Mouse (Mus musculus): ENCODE measurements at regions not wholly inside any gene's neighbourhood (a gene's known extent, or its start where the extent isn't known, plus 50 kb on each side); places are given as distances from the start of the nearest gene placed in this dataset.

GRCm38 (mm10) chr10:45000873-45001859 lies 65.8 kb upstream of the Prep start:
- no peaks in the 10 kb centered on the region for H3K79me3 ChIP-seq (ENCODE audit: low read depth)
- H3ac ChIP-seq (ENCODE audit: control insufficient read depth, insufficient read length, low read depth) = no peak overlapping the region
- no peaks in the 10 kb centered on the region for H3K79me2 ChIP-seq (ENCODE audit: control insufficient read depth, insufficient read depth)
- TF ChIP-seq MYOG (IDR thresholded peaks at IDR 0.05; ENCODE audit: control insufficient read depth, extremely low read depth, insufficient read length) = no peak
- TF ChIP-seq USF1 (IDR thresholded peaks at IDR 0.05; ENCODE audit: low read depth) = no peak
- TF ChIP-seq CTCF (IDR thresholded peaks at IDR 0.05; ENCODE audit: control insufficient read depth, insufficient read depth, insufficient read length) = no peak
- no peak for TF ChIP-seq FOSL1 (IDR thresholded peaks at IDR 0.05; ENCODE audit: insufficient read depth, low read length, poor library complexity, severe bottlenecking)
- no peak for TF ChIP-seq MAX (IDR thresholded peaks at IDR 0.05)
- no peak for TF ChIP-seq CEBPB (IDR thresholded peaks at IDR 0.05; ENCODE audit: low read depth)
- no peak for TF ChIP-seq MYOD1 (IDR thresholded peaks at IDR 0.05; ENCODE audit: control insufficient read depth, insufficient read length, low read depth)
- H3K36me3 ChIP-seq (ENCODE audit: control insufficient read depth, insufficient read depth) = no peaks in the 10 kb centered on the region
- no peak overlapping the region for H3K4me3 ChIP-seq (ENCODE audit: insufficient read depth, poor library complexity, severe bottlenecking)
- H3K27me3 ChIP-seq (ENCODE audit: control insufficient read depth, insufficient read depth, insufficient read length) = no peaks in the 10 kb centered on the region

GRCm38 (mm10) chr10:45000027-45000840 lies 66.8 kb upstream of the Prep start:
- no peaks in the 10 kb centered on the region for H3K36me3 ChIP-seq (ENCODE audit: control insufficient read depth, insufficient read depth)
- H3K79me2 ChIP-seq (ENCODE audit: control insufficient read depth, insufficient read depth) = no peaks in the 10 kb centered on the region
- H3ac ChIP-seq (ENCODE audit: control insufficient read depth, insufficient read length, low read depth) = no peak overlapping the region
- H3K79me3 ChIP-seq (ENCODE audit: low read depth) = no peaks in the 10 kb centered on the region
- TF ChIP-seq FOSL1 (IDR thresholded peaks at IDR 0.05; ENCODE audit: insufficient read depth, low read length, poor library complexity, severe bottlenecking) (no peak), MAX (IDR thresholded peaks at IDR 0.05) (no peak), MYOD1 (IDR thresholded peaks at IDR 0.05; ENCODE audit: control insufficient read depth, insufficient read length, low read depth) (no peak), USF1 (IDR thresholded peaks at IDR 0.05; ENCODE audit: low read depth) (no peak), CEBPB (IDR thresholded peaks at IDR 0.05; ENCODE audit: low read depth) (no peak), CTCF (IDR thresholded peaks at IDR 0.05; ENCODE audit: control insufficient read depth, insufficient read depth, insufficient read length) (no peak), MYOG (IDR thresholded peaks at IDR 0.05; ENCODE audit: control insufficient read depth, extremely low read depth, insufficient read length) (no peak)
- no peak overlapping the region for H3K4me3 ChIP-seq (ENCODE audit: insufficient read depth, poor library complexity, severe bottlenecking)
- H3K27me3 ChIP-seq (ENCODE audit: control insufficient read depth, insufficient read depth, insufficient read length) = no peaks in the 10 kb centered on the region

GRCm38 (mm10) chr10:44997906-44998289 lies 69.1 kb upstream of the Prep start:
- TF ChIP-seq FOSL1 (IDR thresholded peaks at IDR 0.05; ENCODE audit: insufficient read depth, low read length, poor library complexity, severe bottlenecking) = no peak
- no peak for TF ChIP-seq MYOD1 (IDR thresholded peaks at IDR 0.05; ENCODE audit: control insufficient read depth, insufficient read length, low read depth)
- TF ChIP-seq USF1 (IDR thresholded peaks at IDR 0.05; ENCODE audit: low read depth) = no peak
- TF ChIP-seq MAX (IDR thresholded peaks at IDR 0.05) = no peak
- TF ChIP-seq CTCF (IDR thresholded peaks at IDR 0.05; ENCODE audit: control insufficient read depth, insufficient read depth, insufficient read length) = no peak
- no peak for TF ChIP-seq MYOG (IDR thresholded peaks at IDR 0.05; ENCODE audit: control insufficient read depth, extremely low read depth, insufficient read length)
- TF ChIP-seq CEBPB (IDR thresholded peaks at IDR 0.05; ENCODE audit: low read depth) = no peak
- Histone ChIP-seq H3K27me3 (ENCODE audit: control insufficient read depth, insufficient read depth, insufficient read length) (no peaks in the 10 kb centered on the region), H3ac (ENCODE audit: control insufficient read depth, insufficient read length, low read depth) (no peak overlapping the region), H3K79me3 (ENCODE audit: low read depth) (no peaks in the 10 kb centered on the region), H3K4me3 (ENCODE audit: insufficient read depth, poor library complexity, severe bottlenecking) (no peak overlapping the region), H3K79me2 (ENCODE audit: control insufficient read depth, insufficient read depth) (no peaks in the 10 kb centered on the region), H3K36me3 (ENCODE audit: control insufficient read depth, insufficient read depth) (no peaks in the 10 kb centered on the region)

GRCm38 (mm10) chr10:44997184-44997905 lies 69.7 kb upstream of the Prep start:
- H3ac ChIP-seq (ENCODE audit: control insufficient read depth, insufficient read length, low read depth) = no peak overlapping the region
- no peaks in the 10 kb centered on the region for H3K27me3 ChIP-seq (ENCODE audit: control insufficient read depth, insufficient read depth, insufficient read length)
- TF ChIP-seq CTCF (IDR thresholded peaks at IDR 0.05; ENCODE audit: control insufficient read depth, insufficient read depth, insufficient read length) = no peak
- no peaks in the 10 kb centered on the region for H3K79me3 ChIP-seq (ENCODE audit: low read depth)
- no peaks in the 10 kb centered on the region for H3K79me2 ChIP-seq (ENCODE audit: control insufficient read depth, insufficient read depth)
- H3K4me3 ChIP-seq (ENCODE audit: insufficient read depth, poor library complexity, severe bottlenecking) = no peak overlapping the region
- H3K36me3 ChIP-seq (ENCODE audit: control insufficient read depth, insufficient read depth) = no peaks in the 10 kb centered on the region

- no peaks in the 10 kb centered on the region for H3K79me3 ChIP-seq (ENCODE audit: low read depth)
- no peaks in the 10 kb centered on the region for H3K27me3 ChIP-seq (ENCODE audit: control insufficient read depth, insufficient read depth, insufficient read length)
- H3K79me2 ChIP-seq (ENCODE audit: control insufficient read depth, insufficient read depth) = no peaks in the 10 kb centered on the region
- no peak overlapping the region for H3K4me3 ChIP-seq (ENCODE audit: insufficient read depth, poor library complexity, severe bottlenecking)
- H3ac ChIP-seq (ENCODE audit: control insufficient read depth, insufficient read length, low read depth) = no peak overlapping the region
- TF ChIP-seq FOSL1 (IDR thresholded peaks at IDR 0.05; ENCODE audit: insufficient read depth, low read length, poor library complexity, severe bottlenecking) (no peak), MYOD1 (IDR thresholded peaks at IDR 0.05; ENCODE audit: control insufficient read depth, insufficient read length, low read depth) (no peak), CEBPB (IDR thresholded peaks at IDR 0.05; ENCODE audit: low read depth) (no peak), USF1 (IDR thresholded peaks at IDR 0.05; ENCODE audit: low read depth) (no peak), MAX (IDR thresholded peaks at IDR 0.05) (no peak), MYOG (IDR thresholded peaks at IDR 0.05; ENCODE audit: control insufficient read depth, extremely low read depth, insufficient read length) (no peak), CTCF (IDR thresholded peaks at IDR 0.05; ENCODE audit: control insufficient read depth, insufficient read depth, insufficient read length) (no peak)
- H3K36me3 ChIP-seq (ENCODE audit: control insufficient read depth, insufficient read depth) = no peaks in the 10 kb centered on the region
Measured at GRCm38 (mm10) chr10:44995756-44996155, 71.2 kb upstream of the Prep start.
